Mouse (Mus musculus) liver, postnatal 0 days (tissue): Measurements from ENCODE around the gene Gm973.
"Not testable (repeated sequence)": the region's sequence is repeated elsewhere in the genome, so short reads cannot be mapped to it uniquely, and the experiment has no call there.

ENCODE experiments used
- CTCF ChIP-seq: sonication (generic); IDR thresholded peaks from 2 replicates; pipeline ENCODE4 v1.5.1; 2016; ENCODE audit warnings: antibody characterized with exemption, low read depth
- EP300 ChIP-seq: IDR thresholded peaks from 2 replicates; pipeline ENCODE4 v1.6.1; 2016; ENCODE audit warnings: antibody characterized with exemption, low read depth, mild to moderate bottlenecking

- TF ChIP-seq CTCF, EP300: not testable (repeated sequence)
Measured at GRCm38 (mm10) chr1:59646502-59646901, 130.4 kb downstream of the Gm973 start.
